Comparison of ENCODE assay signal across 17 mouse cellular contexts in the genomic region with DNA sequence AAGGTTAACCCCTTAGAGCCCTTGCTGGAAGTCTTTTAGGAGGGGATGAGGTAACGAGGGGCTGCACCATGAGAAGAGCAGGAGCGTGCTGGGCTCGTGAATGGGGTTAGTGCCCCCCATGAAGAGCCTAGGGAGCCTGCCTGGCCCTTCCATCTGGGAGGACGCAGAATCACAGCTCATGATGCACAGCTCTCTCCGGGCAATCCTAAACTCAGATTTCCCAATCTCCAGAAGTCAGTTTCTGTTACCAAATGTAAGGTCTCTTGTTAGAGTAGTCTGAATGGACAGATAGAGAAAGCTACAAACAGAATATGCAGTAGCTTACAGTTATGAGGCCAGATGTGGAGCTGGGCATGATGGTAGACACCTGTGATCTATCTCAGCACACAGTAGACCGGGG.
"Had no signal": no experiment of that assay in that cellular context is flagged by ENCODE, and none has a peak within 500 bp of the region (broad histone marks: within the 10 kb centered on the region; RNA-seq: fewer than 3 reads in every experiment).

No protein-coding gene starts in this region.

- ATAC-seq: intestine, postnatal 0 days had no signal

- H3K36me3 ChIP-seq: kidney, embryonic 15.5 days; liver, embryonic 13.5 days; neural tube, embryonic 12.5 days; neural tube, embryonic 15.5 days had no signal

- H3K4me3 ChIP-seq: kidney, embryonic 15.5 days; left cerebral cortex, adult 2 months; liver, embryonic 13.5 days; megakaryocyte, embryonic 14.5 days; neural tube, embryonic 12.5 days; neural tube, embryonic 15.5 days had no signal

- H3K9me3 ChIP-seq: kidney, embryonic 15.5 days; liver, embryonic 13.5 days; neural tube, embryonic 12.5 days; neural tube, embryonic 15.5 days had no signal

- H3K4me2 ChIP-seq: kidney, embryonic 15.5 days; liver, embryonic 13.5 days; neural tube, embryonic 12.5 days; neural tube, embryonic 15.5 days had no signal

- H3K27ac ChIP-seq: kidney, embryonic 15.5 days; left cerebral cortex, adult 2 months; liver, embryonic 13.5 days; neural tube, embryonic 12.5 days; neural tube, embryonic 15.5 days had no signal

- H3K27me3 ChIP-seq: kidney, embryonic 15.5 days; liver, embryonic 13.5 days; neural tube, embryonic 12.5 days; neural tube, embryonic 15.5 days had no signal

- DNase-seq: kidney, adult 8-10 months; kidney, postnatal 10 days; kidney, postnatal 36 days; layer of hippocampus, postnatal 36 days; liver, embryonic 13.5 days; lung, adult 2 months; right cerebral cortex, adult 18-20 months; right cerebral cortex, postnatal 14 days; right cerebral cortex, postnatal 4 days; thymus, adult 18-20 months; thymus, postnatal 36 days had no signal

- H3K4me1 ChIP-seq: liver, embryonic 13.5 days; megakaryocyte, embryonic 14.5 days; neural tube, embryonic 12.5 days had no signal

- H3K9ac ChIP-seq: kidney, embryonic 15.5 days; liver, embryonic 13.5 days; neural tube, embryonic 12.5 days; neural tube, embryonic 15.5 days had no signal
